Mouse (Mus musculus): ENCODE results near the gene Suz12. TPM values are rescaled to one million over a fixed set of nuclear protein-coding genes. Genes with fewer than 3 reads are reported as not detected.
"Not testable (repeated sequence)": the region's sequence is repeated elsewhere in the genome, so short reads cannot be mapped to it uniquely, and the experiment has no call there.

Gene Suz12
- total RNA-seq, 2 experiments from 2014 or later: 23.8 to 27.8 TPM

GRCm38 (mm10) chr11:79990120-79990519 lies 2.8 kb upstream of the Suz12 start:
- DNase-seq: no peak
- intact Hi-C loops (cut with DNase I): no loop called here

- DNase-seq: no peak
- intact Hi-C loops (cut with DNase I): no loop called here
Measured at GRCm38 (mm10) chr11:79991600-79991999, 1.3 kb upstream of the Suz12 start.

GRCm38 (mm10) chr11:79992035-79992591 lies 793 bp upstream of the Suz12 start:
- intact Hi-C loops (cut with DNase I): loop anchor here (2.0 kb wide), 1 partner anchor 29 kb away; the partner anchor contains the start of gene Utp6
- peak in 1 of 2 experiments; percentile 43 for DNase-seq

- no peak for DNase-seq
- intact Hi-C loops (cut with DNase I): loop anchor here (2.0 kb wide), 1 partner anchor 31 kb away; the partner anchor contains the start of gene Utp6
Measured at GRCm38 (mm10) chr11:79993356-79994270, 707 bp downstream of the Suz12 start.

GRCm38 (mm10) chr11:79994271-79994988 lies 1.5 kb downstream of the Suz12 start:
- no peak for DNase-seq
- intact Hi-C loops (cut with DNase I): no loop called here

GRCm38 (mm10) chr11:80016533-80016932 lies 23.6 kb downstream of the Suz12 start:
- DNase-seq; intact Hi-C loops (cut with DNase I): not testable (repeated sequence)

- intact Hi-C loops (cut with DNase I): no loop called here
- DNase-seq: no peak
Measured at GRCm38 (mm10) chr11:80019792-80020191, 26.9 kb downstream of the Suz12 start.

GRCm38 (mm10) chr11:80021306-80021705 lies 28.4 kb downstream of the Suz12 start:
- intact Hi-C loops (cut with DNase I): no loop called here
- DNase-seq: no peak

- DNase-seq: no peak
- intact Hi-C loops (cut with DNase I): no loop called here
Measured at GRCm38 (mm10) chr11:80037495-80037894, 44.6 kb downstream of the Suz12 start.

GRCm38 (mm10) chr11:80042615-80043418 lies 49.9 kb downstream of the Suz12 start:
- intact Hi-C loops (cut with DNase I): loop anchor here (5.0 to 10.0 kb wide), 2 partner anchors 92 to 154 kb away; no protein-coding TSS in a partner anchor
- DNase-seq: peak; percentile 37 to 39

- intact Hi-C loops (cut with DNase I): loop anchor here (5.0 to 10.0 kb wide), 2 partner anchors 91 to 154 kb away; no protein-coding TSS in a partner anchor
- no peak for DNase-seq
Measured at GRCm38 (mm10) chr11:80043419-80043817, 50.5 kb downstream of the Suz12 start.

- intact Hi-C loops (cut with DNase I): loop anchor here (10.0 kb wide), 1 partner anchor 88 kb away; no protein-coding TSS in a partner anchor
- DNase-seq: no peak
Measured at GRCm38 (mm10) chr11:80046856-80047255, 54.0 kb downstream of the Suz12 start.

- DNase-seq: peak in 1 of 2 experiments; percentile 18
- intact Hi-C loops (cut with DNase I): no loop called here
Measured at GRCm38 (mm10) chr11:80050088-80050487, 57.2 kb downstream of the Suz12 start.

GRCm38 (mm10) chr11:80052456-80052855 lies 59.5 kb downstream of the Suz12 start:
- intact Hi-C loops (cut with DNase I): no loop called here
- no peak for DNase-seq

GRCm38 (mm10) chr11:80053171-80053570 lies 60.3 kb downstream of the Suz12 start:
- intact Hi-C loops (cut with DNase I): no loop called here
- no peak for DNase-seq

GRCm38 (mm10) chr11:80054659-80055058 lies 61.8 kb downstream of the Suz12 start:
- no peak for DNase-seq
- intact Hi-C loops (cut with DNase I): no loop called here

GRCm38 (mm10) chr11:80056141-80056540 lies 63.2 kb downstream of the Suz12 start:
- intact Hi-C loops (cut with DNase I): no loop called here
- no peak for DNase-seq

- peak; percentile 10 to 36 for DNase-seq
- intact Hi-C loops (cut with DNase I): no loop called here
Measured at GRCm38 (mm10) chr11:80062159-80062558, 69.3 kb downstream of the Suz12 start.

- intact Hi-C loops (cut with DNase I); DNase-seq: not testable (repeated sequence)
Measured at GRCm38 (mm10) chr11:80066373-80066772, 73.5 kb downstream of the Suz12 start.

- DNase-seq: no peak
- intact Hi-C loops (cut with DNase I): no loop called here
Measured at GRCm38 (mm10) chr11:80067558-80067957, 74.7 kb downstream of the Suz12 start.
